ENCODE assay signal across 8 mouse cellular contexts in the genomic region with DNA sequence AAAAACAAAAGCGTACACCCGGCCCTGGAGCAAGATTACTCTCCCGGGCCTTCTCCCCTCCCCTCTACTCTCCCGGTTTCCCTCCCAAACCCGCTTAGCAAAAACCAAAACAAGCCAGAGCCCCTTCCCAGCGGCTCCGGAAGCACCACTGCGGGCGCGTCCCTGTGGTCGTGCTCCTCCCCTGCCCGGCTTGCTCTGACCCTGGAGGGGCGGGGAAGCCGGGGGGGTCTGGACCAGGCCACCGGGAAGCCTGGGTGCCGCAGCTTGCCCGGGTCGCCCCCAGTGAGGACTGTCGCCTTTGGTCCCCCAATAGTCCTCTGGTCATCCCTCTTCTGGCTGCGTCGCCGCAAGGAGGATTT. TPM values are rescaled to one million over a fixed set of nuclear protein-coding genes. Genes with fewer than 3 reads are reported as not detected.
DNase-seq lines count a peak whose midpoint lies in the region; ATAC-seq lines count a peak whose summit lies in the region.

No protein-coding gene starts in this region.

- peak overlapping the region; percentile 90 for H3K9ac ChIP-seq in embryonic facial prominence, embryonic 11.5 days (replicated peaks; ENCODE audit: low read length)
- H3K9ac ChIP-seq in heart, embryonic 12.5 days, result peak overlapping the region; percentile 83
- peak overlapping the region; percentile 77 for H3K9ac ChIP-seq in kidney, embryonic 14.5 days (ENCODE audit: low read depth, low read length)
- peak overlapping the region; percentile 93 for H3K9ac ChIP-seq in lung, embryonic 16.5 days (ENCODE audit: low read length)

- no peaks in the 10 kb centered on the region for H3K36me3 ChIP-seq in embryonic facial prominence, embryonic 11.5 days (replicated peaks; ENCODE audit: control insufficient read depth, insufficient read depth, low read depth, low read length)
- H3K36me3 ChIP-seq in heart, embryonic 12.5 days, result no peaks in the 10 kb centered on the region
- H3K36me3 ChIP-seq in kidney, embryonic 14.5 days (ENCODE audit: control insufficient read depth, insufficient read depth, low read length), result no peaks in the 10 kb centered on the region
- no peaks in the 10 kb centered on the region for H3K36me3 ChIP-seq in lung, embryonic 16.5 days (ENCODE audit: control insufficient read depth, insufficient read depth, low read length)

- DNase-seq in heart, adult 11 months, result peak; percentile 97
- DNase-seq in heart, adult 8-10 months (ENCODE audit: low spot score), result no peak
- DNase-seq in embryonic facial prominence, embryonic 11.5 days (ENCODE audit: low spot score), result peak; percentile 70
- DNase-seq in ovary, postnatal 14 days (ENCODE audit: low spot score), result peak; percentile 48
- no peak for DNase-seq in B cell, adult 2 months

- H3K27me3 ChIP-seq in embryonic facial prominence, embryonic 11.5 days (ENCODE audit: control insufficient read depth, insufficient read depth, low read length), result no peaks in the 10 kb centered on the region
- no peaks in the 10 kb centered on the region for H3K27me3 ChIP-seq in heart, embryonic 12.5 days (replicated peaks)
- H3K27me3 ChIP-seq in kidney, embryonic 14.5 days (ENCODE audit: control insufficient read depth, insufficient read depth, low read length), result no peaks in the 10 kb centered on the region
- no peaks in the 10 kb centered on the region for H3K27me3 ChIP-seq in lung, embryonic 16.5 days (ENCODE audit: control insufficient read depth, insufficient read depth, low read depth, low read length)

- WGBS in embryonic facial prominence, embryonic 11.5 days, result 0% methylated on average over 22 of the region's 22 CpGs
- under 1% methylated on average over 22 of the region's 22 CpGs for WGBS in heart, embryonic 12.5 days
- 0% methylated on average over 22 of the region's 22 CpGs for WGBS in kidney, embryonic 14.5 days
- WGBS in lung, embryonic 16.5 days, result 0% methylated on average over 22 of the region's 22 CpGs

- peak overlapping the region; percentile 78 for H3K27ac ChIP-seq in embryonic facial prominence, embryonic 11.5 days (replicated peaks; ENCODE audit: low read depth, low read length)
- H3K27ac ChIP-seq in heart, embryonic 12.5 days (ENCODE audit: poor library complexity, severe bottlenecking), result peak overlapping the region; percentile 79
- peak overlapping the region; percentile 88 for H3K27ac ChIP-seq in kidney, embryonic 14.5 days (ENCODE audit: low read depth, low read length)
- peak overlapping the region; percentile 98 for H3K27ac ChIP-seq in lung, embryonic 16.5 days (ENCODE audit: low read length)

- peak overlapping the region; percentile 79 for H3K4me2 ChIP-seq in embryonic facial prominence, embryonic 11.5 days (ENCODE audit: low read depth, low read length)
- peak overlapping the region; percentile 87 for H3K4me2 ChIP-seq in heart, embryonic 12.5 days
- peak overlapping the region; percentile 76 for H3K4me2 ChIP-seq in kidney, embryonic 14.5 days (replicated peaks; ENCODE audit: low read depth, low read length)
- H3K4me2 ChIP-seq in lung, embryonic 16.5 days (ENCODE audit: low read depth, low read length), result peak overlapping the region; percentile 82

- ATAC-seq in embryonic facial prominence, embryonic 11.5 days (replicated peaks; ENCODE audit: insufficient number of reproducible peaks, low FRiP score, low TSS enrichment, low read depth), result peak; percentile 55
- ATAC-seq in heart, embryonic 12.5 days (ENCODE audit: insufficient number of reproducible peaks, low FRiP score), result peak; percentile 79
- peak; percentile 82 for ATAC-seq in kidney, embryonic 14.5 days (ENCODE audit: low FRiP score, low TSS enrichment)
- peak; percentile 84 for ATAC-seq in lung, embryonic 16.5 days (ENCODE audit: low read depth)

- no peaks in the 10 kb centered on the region for H3K9me3 ChIP-seq in embryonic facial prominence, embryonic 11.5 days (replicated peaks; ENCODE audit: control insufficient read depth, low read length)
- H3K9me3 ChIP-seq in heart, embryonic 12.5 days (replicated peaks), result no peaks in the 10 kb centered on the region
- H3K9me3 ChIP-seq in kidney, embryonic 14.5 days (ENCODE audit: control insufficient read depth, low read length), result no peaks in the 10 kb centered on the region
- H3K9me3 ChIP-seq in lung, embryonic 16.5 days (ENCODE audit: control insufficient read depth, low read length), result no peaks in the 10 kb centered on the region

- no peaks in the 10 kb centered on the region for H3K4me1 ChIP-seq in embryonic facial prominence, embryonic 11.5 days (ENCODE audit: control insufficient read depth, insufficient read depth, low read length)
- peaks cover 4% of the 10 kb centered on the region for H3K4me1 ChIP-seq in heart, embryonic 12.5 days (replicated peaks)
- H3K4me1 ChIP-seq in kidney, embryonic 14.5 days (ENCODE audit: control insufficient read depth, insufficient read depth, low read length), result 0 out of 2 replicates have a peak, but pooled peaks cover 4% of the 10 kb centered on the region
- H3K4me1 ChIP-seq in lung, embryonic 16.5 days (replicated peaks; ENCODE audit: control insufficient read depth, insufficient read depth, low read length), result peaks cover 3% of the 10 kb centered on the region; the same call in 1 of the 2 replicates

- H3K4me3 ChIP-seq in embryonic facial prominence, embryonic 11.5 days (ENCODE audit: low read depth, low read length), result peak overlapping the region; percentile 49
- peak overlapping the region; percentile 67 for H3K4me3 ChIP-seq in heart, embryonic 12.5 days
- H3K4me3 ChIP-seq in kidney, embryonic 14.5 days (ENCODE audit: low read length), result peak overlapping the region; percentile 72
- H3K4me3 ChIP-seq in lung, embryonic 16.5 days (ENCODE audit: low read length), result peak overlapping the region; percentile 81

RNA-seq across cellular contexts. Expression of a gene that starts 0.8 kb away (rescaled TPM):
- 1 to 10 TPM; 2.9 to 4.4 (median 3.6) TPM for total RNA-seq in heart, adult 8-10 months (2022)
- 4.6 and 4.8 TPM in 2 replicates for polyA plus RNA-seq in embryonic facial prominence, embryonic 11.5 days (2014; fragmentation: Nextera tagmentation; extraction: Ambion mirVana)
- polyA plus RNA-seq in heart, embryonic 12.5 days (2016; fragmentation: Nextera tagmentation; extraction: Ambion mirVana), result 2.4 and 2.5 TPM in 2 replicates
- 5.7 and 7.4 TPM in 2 replicates for polyA plus RNA-seq in kidney, embryonic 14.5 days (2014; fragmentation: Nextera tagmentation; extraction: Ambion mirVana)
- polyA plus RNA-seq in lung, embryonic 16.5 days (2015; fragmentation: Nextera tagmentation; extraction: Ambion mirVana), result 23.7 and 24.7 TPM in 2 replicates

Comparison
In these comparisons a context has a peak if more than half of its experiments do, and no peak if none do; other contexts are left out.
1. DNase-seq: peak in heart, adult 11 months (single experiment), embryonic facial prominence, embryonic 11.5 days (single experiment) and ovary, postnatal 14 days (single experiment); none in heart, adult 8-10 months (single experiment) and B cell, adult 2 months (0 of 2).
2. Peak in every context shown above with its lines, with median percentiles within 50 percentile points of each other: ATAC-seq, H3K27ac ChIP-seq, H3K4me2 ChIP-seq, H3K4me3 ChIP-seq and H3K9ac ChIP-seq.